14 mouse cellular contexts compared by ENCODE assay signal in the genomic region with DNA sequence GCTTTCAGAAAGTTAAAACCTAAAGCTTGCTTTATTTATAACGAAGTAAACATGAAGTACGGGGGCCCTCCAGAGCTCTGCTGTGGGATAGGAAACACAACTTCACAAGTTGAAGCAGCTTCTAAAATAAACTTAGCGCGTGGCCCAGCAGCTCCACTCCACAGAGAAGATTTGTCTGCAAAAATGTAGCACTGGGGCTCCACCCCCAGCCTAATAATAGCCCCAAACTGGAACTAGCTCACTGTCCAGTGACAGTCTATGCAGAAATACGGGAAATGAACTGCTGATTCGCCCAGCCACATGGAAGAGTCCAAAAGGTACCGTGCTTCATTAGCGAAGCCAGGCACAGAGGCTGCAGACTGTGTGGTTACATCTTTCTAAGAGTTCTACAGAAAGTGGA. TPM values are rescaled to one million over a fixed set of nuclear protein-coding genes. Genes with fewer than 3 reads are reported as not detected.
DNase-seq lines count a peak whose midpoint lies in the region; ATAC-seq and TF ChIP-seq lines count a peak whose summit lies in the region.
"Had no signal": no experiment of that assay in that cellular context is flagged by ENCODE, and none has a peak within 500 bp of the region (broad histone marks: within the 10 kb centered on the region; RNA-seq: fewer than 3 reads in every experiment).

No protein-coding gene starts in this region.

- intact Hi-C loops in gastrocnemius, adult 2 months (cut with DNase I): no loop called here
- intact Hi-C loops in heart, adult 2 months (cut with DNase I): loop anchor here (2.0 kb wide), 1 partner anchor 13 kb away; the partner anchor contains the start of gene Slc2a8

- H3K79me2 ChIP-seq in heart, adult 2 months (replicated peaks; ENCODE audit: control insufficient read depth, insufficient read depth, low read length): no peaks in the 10 kb centered on the region

- no peak for TF ChIP-seq EP300 in heart, adult 2 months (IDR thresholded peaks at IDR 0.05; ENCODE audit: insufficient read depth, low read depth, low read length)
- no peak for TF ChIP-seq EP300 in heart, postnatal 0 days (IDR thresholded peaks at IDR 0.05; ENCODE audit: low read depth)

- no peak overlapping the region for H3K9ac ChIP-seq in lung, embryonic 14.5 days
- H3K9ac ChIP-seq in heart, adult 2 months (ENCODE audit: low read depth, low read length): peak overlapping the region; percentile 51
- no peak overlapping the region for H3K9ac ChIP-seq in heart, postnatal 0 days (replicated peaks; ENCODE audit: low read depth, low read length)
- no peak overlapping the region for H3K9ac ChIP-seq in forebrain, embryonic 14.5 days (ENCODE audit: low read length)
- H3K9ac ChIP-seq: embryonic facial prominence, embryonic 12.5 days; hindbrain, embryonic 12.5 days; liver, embryonic 12.5 days had no signal

- H3K27me3 ChIP-seq in lung, embryonic 14.5 days (ENCODE audit: insufficient read depth, low read length): no peaks in the 10 kb centered on the region
- H3K27me3 ChIP-seq in heart, adult 2 months (ENCODE audit: control insufficient read depth, insufficient read depth, low read length): no peaks in the 10 kb centered on the region
- H3K27me3 ChIP-seq in heart, postnatal 0 days (ENCODE audit: control insufficient read depth, insufficient read depth, low read length): no peaks in the 10 kb centered on the region
- H3K27me3 ChIP-seq in forebrain, embryonic 14.5 days (replicated peaks; ENCODE audit: control insufficient read depth, insufficient read depth, low read length): no peaks in the 10 kb centered on the region
- H3K27me3 ChIP-seq: embryonic facial prominence, embryonic 12.5 days; hindbrain, embryonic 12.5 days; liver, embryonic 12.5 days had no signal

- ATAC-seq in lung, embryonic 14.5 days (ENCODE audit: insufficient read depth): no peak
- ATAC-seq in heart, postnatal 0 days (ENCODE audit: insufficient read depth, low read depth): peak; percentile 45; the same call in 1 of the 2 replicates
- ATAC-seq in forebrain, embryonic 14.5 days: no peak
- ATAC-seq: intestine, postnatal 0 days; liver, embryonic 12.5 days had no signal

- 76% methylated on average over 8 of the region's 8 CpGs for WGBS in lung, embryonic 14.5 days
- WGBS in heart, adult 2 months: 44% methylated on average over 8 of the region's 8 CpGs
- WGBS in heart, postnatal 0 days: 27% methylated on average over 8 of the region's 8 CpGs
- 88% methylated on average over 8 of the region's 8 CpGs for WGBS in forebrain, embryonic 14.5 days

- H3K27ac ChIP-seq in gastrocnemius, adult 2 months: peak overlapping the region; percentile 54
- 0 out of 2 replicates have a peak overlapping the region, but pooled peaks have one; percentile 22 for H3K27ac ChIP-seq in lung, embryonic 14.5 days (ENCODE audit: low read depth)
- peak overlapping the region; percentile 100 for H3K27ac ChIP-seq in heart, adult 2 months
- H3K27ac ChIP-seq in heart, postnatal 0 days (ENCODE audit: low read depth): peak overlapping the region; percentile 85
- no peak overlapping the region for H3K27ac ChIP-seq in forebrain, embryonic 14.5 days (ENCODE audit: low read depth, low read length)
- H3K27ac ChIP-seq: embryonic facial prominence, embryonic 12.5 days; hindbrain, embryonic 12.5 days; liver, embryonic 12.5 days had no signal

- no peaks in the 10 kb centered on the region for H3K9me3 ChIP-seq in lung, embryonic 14.5 days (ENCODE audit: low read depth, low read length)
- H3K9me3 ChIP-seq in heart, postnatal 0 days (replicated peaks; ENCODE audit: control insufficient read depth, low read length): no peaks in the 10 kb centered on the region
- no peaks in the 10 kb centered on the region for H3K9me3 ChIP-seq in forebrain, embryonic 14.5 days (replicated peaks; ENCODE audit: control insufficient read depth, low read length)
- H3K9me3 ChIP-seq: embryonic facial prominence, embryonic 12.5 days; hindbrain, embryonic 12.5 days; liver, embryonic 12.5 days had no signal

- no peak overlapping the region; the same call in 1 of the 2 replicates for H3K4me3 ChIP-seq in gastrocnemius, adult 2 months
- H3K4me3 ChIP-seq in lung, embryonic 14.5 days (ENCODE audit: low read depth, low read length): no peak overlapping the region
- H3K4me3 ChIP-seq in heart, adult 2 months: peak overlapping the region; percentile 24; the same call in 1 of the 2 replicates
- H3K4me3 ChIP-seq in heart, postnatal 0 days (ENCODE audit: low read depth, low read length): no peak overlapping the region
- H3K4me3 ChIP-seq in forebrain, embryonic 14.5 days (ENCODE audit: low read depth, low read length): no peak overlapping the region
- H3K4me3 ChIP-seq: embryonic facial prominence, embryonic 12.5 days; hindbrain, embryonic 12.5 days; liver, embryonic 12.5 days had no signal

- no peak for TF ChIP-seq CTCF in gastrocnemius, adult 2 months (IDR thresholded peaks at IDR 0.05)
- no peak for TF ChIP-seq CTCF in lung, embryonic 14.5 days (IDR thresholded peaks at IDR 0.05; ENCODE audit: low read depth)
- no peak for TF ChIP-seq CTCF in heart, adult 2 months (IDR thresholded peaks at IDR 0.05)
- no peak for TF ChIP-seq CTCF in heart, postnatal 0 days (IDR thresholded peaks at IDR 0.05; ENCODE audit: low read depth)

- H3K4me1 ChIP-seq in lung, embryonic 14.5 days (ENCODE audit: insufficient read depth): peaks cover 3% of the 10 kb centered on the region; the same call in 1 of the 2 replicates
- peaks cover 17% of the 10 kb centered on the region for H3K4me1 ChIP-seq in heart, adult 2 months (ENCODE audit: control insufficient read depth, insufficient read depth, low read length)
- H3K4me1 ChIP-seq in heart, postnatal 0 days (ENCODE audit: control insufficient read depth, insufficient read depth): peaks cover 17% of the 10 kb centered on the region
- H3K4me1 ChIP-seq in forebrain, embryonic 14.5 days (ENCODE audit: control insufficient read depth, insufficient read depth, low read length): peaks cover 6% of the 10 kb centered on the region; the same call in 1 of the 2 replicates

- peaks cover 24% of the 10 kb centered on the region for H3K36me3 ChIP-seq in lung, embryonic 14.5 days (ENCODE audit: insufficient read depth)
- no peaks in the 10 kb centered on the region for H3K36me3 ChIP-seq in heart, adult 2 months (ENCODE audit: control insufficient read depth, insufficient read depth, low read length)
- H3K36me3 ChIP-seq in heart, postnatal 0 days (replicated peaks; ENCODE audit: control insufficient read depth, insufficient read depth, low read length): peaks cover 24% of the 10 kb centered on the region
- peaks cover 27% of the 10 kb centered on the region for H3K36me3 ChIP-seq in forebrain, embryonic 14.5 days (ENCODE audit: control insufficient read depth, insufficient read depth, low read length)

- H3K4me2 ChIP-seq in lung, embryonic 14.5 days: no peak overlapping the region
- H3K4me2 ChIP-seq in heart, postnatal 0 days (ENCODE audit: low read depth, low read length): peak overlapping the region; percentile 49
- H3K4me2 ChIP-seq in forebrain, embryonic 14.5 days (ENCODE audit: low read length): no peak overlapping the region
- H3K4me2 ChIP-seq: embryonic facial prominence, embryonic 12.5 days; hindbrain, embryonic 12.5 days; liver, embryonic 12.5 days had no signal

- TF ChIP-seq POLR2A in heart, adult 2 months (IDR thresholded peaks at IDR 0.05; ENCODE audit: insufficient read depth, low read depth, low read length): peak; percentile 35; the same call in 1 of the 2 replicates

- DNase-seq in gastrocnemius, adult 2 months: peak; percentile 50
- DNase-seq in gastrocnemius, postnatal 25 days: no peak
- DNase-seq in lung, embryonic 14.5 days: no peak
- no peak for DNase-seq in lung, postnatal 36 days
- DNase-seq in heart, adult 2 months: peak; percentile 47 to 72
- peak; percentile 58 for DNase-seq in heart, postnatal 0 days (ENCODE audit: low spot score)
- no peak for DNase-seq in forebrain, embryonic 14.5 days (ENCODE audit: low spot score)
- DNase-seq in cerebellum, adult 11 months: no peak
- DNase-seq: cerebellum, postnatal 14 days; kidney, postnatal 25 days had no signal

RNA-seq across cellular contexts. Expression of gene Lrsam1, which starts 7.9 kb away (rescaled TPM):
- total RNA-seq in gastrocnemius, adult 2 months (2021): 10 to 100 TPM in 1 of 2 experiments, 1 to 10 TPM in 1; 9.9 to 14.1 TPM
- total RNA-seq in gastrocnemius, postnatal 25 days (2021): 10 to 100 TPM; 10.4 to 13.5 TPM
- polyA plus RNA-seq in lung, embryonic 14.5 days (2014; fragmentation: Nextera tagmentation; extraction: Ambion mirVana): 6.4 and 6.6 TPM in 2 replicates
- 10 to 100 TPM; 12.6 to 16.3 TPM for total RNA-seq in heart, adult 2 months (2021)
- 11.4 and 14.8 TPM in 2 replicates for polyA plus RNA-seq in heart, adult 2 months (2012; rRNA removed)
- total RNA-seq in heart, postnatal 0 days (2014; rRNA removed; ENCODE audit: low replicate concordance): 5.9 and 12.0 TPM in 2 replicates
- 5.4 and 5.6 TPM in 2 replicates for polyA plus RNA-seq in heart, postnatal 0 days (2015; fragmentation: Nextera tagmentation; extraction: Ambion mirVana)
- polyA plus RNA-seq in forebrain, embryonic 14.5 days (2014; fragmentation: Nextera tagmentation; extraction: Ambion mirVana): 13.6 and 15.7 TPM in 2 replicates

RNA-seq across cellular contexts. Expression of gene Rpl12, which starts 8.0 kb away (rescaled TPM):
- 10 to 100 TPM; 80.6 to 90.3 TPM for total RNA-seq in gastrocnemius, adult 2 months (2021)
- total RNA-seq in gastrocnemius, postnatal 25 days (2021): 10 to 100 TPM; 52.0 to 67.4 TPM
- polyA plus RNA-seq in lung, embryonic 14.5 days (2014; fragmentation: Nextera tagmentation; extraction: Ambion mirVana): 235 and 256 TPM in 2 replicates
- 10 to 100 TPM; 60.6 to 64.0 TPM for total RNA-seq in heart, adult 2 months (2021)
- polyA plus RNA-seq in heart, adult 2 months (2012; rRNA removed): 150 and 174 TPM in 2 replicates
- 242 and 255 TPM in 2 replicates for total RNA-seq in heart, postnatal 0 days (2014; rRNA removed; ENCODE audit: low replicate concordance)
- 76.9 and 80.1 TPM in 2 replicates for polyA plus RNA-seq in heart, postnatal 0 days (2015; fragmentation: Nextera tagmentation; extraction: Ambion mirVana)
- 94.3 and 128 TPM in 2 replicates for polyA plus RNA-seq in forebrain, embryonic 14.5 days (2014; fragmentation: Nextera tagmentation; extraction: Ambion mirVana)

RNA-seq across cellular contexts. Expression of gene Slc2a8, which starts 12.6 kb away (rescaled TPM):
- 10 to 100 TPM in 1 of 2 experiments, 1 to 10 TPM in 1; 8.1 to 11.2 TPM for total RNA-seq in gastrocnemius, adult 2 months (2021)
- total RNA-seq in gastrocnemius, postnatal 25 days (2021): 1 to 10 TPM; 9.5 to 9.6 TPM
- 12.4 and 14.4 TPM in 2 replicates for polyA plus RNA-seq in lung, embryonic 14.5 days (2014; fragmentation: Nextera tagmentation; extraction: Ambion mirVana)
- 10 to 100 TPM; 12.8 to 16.6 TPM for total RNA-seq in heart, adult 2 months (2021)
- polyA plus RNA-seq in heart, adult 2 months (2012; rRNA removed): 25.2 and 35.7 TPM in 2 replicates
- 42.1 and 46.2 TPM in 2 replicates for total RNA-seq in heart, postnatal 0 days (2014; rRNA removed; ENCODE audit: low replicate concordance)
- polyA plus RNA-seq in heart, postnatal 0 days (2015; fragmentation: Nextera tagmentation; extraction: Ambion mirVana): 24.7 and 27.9 TPM in 2 replicates
- 11.2 TPM in 2 replicates for polyA plus RNA-seq in forebrain, embryonic 14.5 days (2014; fragmentation: Nextera tagmentation; extraction: Ambion mirVana)

Comparison
In these comparisons a context has a peak if more than half of its experiments do, and no peak if none do; other contexts are left out.
1. DNase-seq: peak in gastrocnemius, adult 2 months (single experiment), heart, adult 2 months (2 of 2) and heart, postnatal 0 days (single experiment); none in gastrocnemius, postnatal 25 days (single experiment), lung, embryonic 14.5 days (single experiment), lung, postnatal 36 days (single experiment), forebrain, embryonic 14.5 days (single experiment) and cerebellum, adult 11 months (single experiment).